Mouse (Mus musculus): ENCODE results near the gene Gm3460. TPM values are rescaled to one million over a fixed set of nuclear protein-coding genes. Genes with fewer than 3 reads are reported as not detected.
"Not testable (repeated sequence)": the region's sequence is repeated elsewhere in the genome, so short reads cannot be mapped to it uniquely, and the experiment has no call there.

Gm3460 gene
- polyA plus RNA-seq (2014; fragmentation: Nextera tagmentation; extraction: Ambion mirVana), result not detected in 2 replicates

DNA sequence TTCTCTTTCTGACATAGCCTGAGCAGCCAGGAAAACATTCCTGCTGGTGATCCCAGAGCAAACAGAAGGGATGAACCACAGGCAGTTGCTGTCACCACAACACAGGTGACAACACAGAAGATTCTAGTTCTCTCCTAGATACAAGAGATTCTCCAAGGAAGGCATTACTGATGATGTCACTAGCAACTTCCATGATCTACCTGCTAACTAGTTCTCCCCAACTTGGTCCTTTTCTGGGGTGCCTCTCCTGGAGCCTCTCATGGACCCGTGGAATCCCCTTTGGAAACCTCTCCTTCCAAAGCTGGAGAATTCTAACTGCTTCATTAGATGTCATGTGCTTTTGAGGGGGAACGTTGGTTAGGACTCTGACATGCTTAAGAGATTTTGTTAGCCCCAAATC is at the start of gene Gm3460:
Gene Gm3460, minus strand, starts transcription at position 101 of the 400 bp plus-strand sequence.
- H3K27me3 ChIP-seq (ENCODE audit: control insufficient read depth, insufficient read depth, low read length); H3K27ac ChIP-seq (ENCODE audit: low read depth, low read length); H3K9ac ChIP-seq (ENCODE audit: low read length); DNase-seq (ENCODE audit: low spot score); ATAC-seq (replicated peaks; ENCODE audit: low FRiP score); H3K36me3 ChIP-seq (ENCODE audit: control insufficient read depth, insufficient read depth, low read length); H3K9me3 ChIP-seq (ENCODE audit: control insufficient read depth, low read length); H3K4me3 ChIP-seq (ENCODE audit: low read depth, low read length); H3K4me1 ChIP-seq (replicated peaks; ENCODE audit: control insufficient read depth, insufficient read depth, low read length); H3K4me2 ChIP-seq (ENCODE audit: low read depth, low read length, severe bottlenecking): not testable (repeated sequence)
- 75% methylated on average over 1 of the region's 2 CpGs for WGBS

DNA sequence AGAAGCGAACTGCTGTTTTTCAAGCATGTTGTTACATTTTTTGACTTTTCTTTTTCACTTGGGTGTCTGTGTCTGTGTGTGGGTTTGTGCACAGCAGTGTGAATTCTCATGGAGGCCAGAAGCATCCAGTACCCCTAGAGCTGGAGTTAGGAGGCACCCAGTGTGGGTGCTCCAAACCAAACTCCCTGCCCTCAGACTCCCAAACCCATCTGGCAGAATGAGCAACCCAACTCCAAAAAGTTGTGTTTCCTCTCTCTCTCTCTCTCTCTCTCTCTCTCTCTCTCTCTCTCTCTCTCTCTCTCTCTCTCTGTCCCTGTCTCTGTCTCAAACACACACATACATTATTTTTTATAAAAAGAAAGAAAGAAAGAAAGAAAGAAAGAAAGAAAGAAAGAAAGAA is 15.8 kb downstream of the Gm3460 start:
- H3K27ac ChIP-seq (ENCODE audit: low read depth, low read length); H3K4me2 ChIP-seq (ENCODE audit: low read depth, low read length, severe bottlenecking); ATAC-seq (replicated peaks; ENCODE audit: low FRiP score); DNase-seq (ENCODE audit: low spot score); H3K36me3 ChIP-seq (ENCODE audit: control insufficient read depth, insufficient read depth, low read length); H3K9me3 ChIP-seq (ENCODE audit: control insufficient read depth, low read length); H3K9ac ChIP-seq (ENCODE audit: low read length); H3K4me1 ChIP-seq (replicated peaks; ENCODE audit: control insufficient read depth, insufficient read depth, low read length); H3K27me3 ChIP-seq (ENCODE audit: control insufficient read depth, insufficient read depth, low read length); H3K4me3 ChIP-seq (ENCODE audit: low read depth, low read length): not testable (repeated sequence)
- WGBS, result no CpG with 5 or more reads among the region's 1 CpGs

DNA sequence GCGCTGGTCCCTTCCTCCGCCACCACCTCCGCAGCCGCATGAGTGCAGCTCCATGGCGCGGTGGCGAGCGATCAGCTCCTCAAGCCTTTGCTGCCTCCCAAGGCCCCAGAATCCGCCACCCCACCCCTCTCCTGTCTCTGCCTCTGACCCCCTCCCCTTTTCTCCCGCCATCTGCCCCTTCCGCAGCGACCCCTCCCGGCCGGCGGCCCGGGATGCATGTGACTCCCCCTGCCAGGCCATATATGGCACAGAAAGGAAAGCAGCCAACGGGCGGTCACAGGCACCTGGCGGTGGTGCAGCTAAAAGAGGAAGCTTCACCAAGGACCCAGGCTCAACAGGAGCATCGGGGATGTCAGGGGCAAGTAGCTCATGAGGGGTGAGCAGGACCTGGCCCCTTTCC is 17.2 kb downstream of the Gm3460 start:
- not testable (repeated sequence) for H3K9me3 ChIP-seq (ENCODE audit: control insufficient read depth, low read length); H3K27me3 ChIP-seq (ENCODE audit: control insufficient read depth, insufficient read depth, low read length); H3K36me3 ChIP-seq (ENCODE audit: control insufficient read depth, insufficient read depth, low read length); ATAC-seq (replicated peaks; ENCODE audit: low FRiP score); H3K9ac ChIP-seq (ENCODE audit: low read length); H3K27ac ChIP-seq (ENCODE audit: low read depth, low read length); H3K4me1 ChIP-seq (replicated peaks; ENCODE audit: control insufficient read depth, insufficient read depth, low read length)
- peak; percentile 78 for DNase-seq (ENCODE audit: low spot score)
- Histone ChIP-seq H3K4me2 (ENCODE audit: low read depth, low read length, severe bottlenecking) (peak overlapping the region; percentile 52), H3K4me3 (ENCODE audit: low read depth, low read length) (peak overlapping the region; percentile 31)
- 2% methylated on average over 11 of the region's 20 CpGs for WGBS

GRCm38 (mm10) chr14:6604551-6604950 is 17.7 kb downstream of the Gm3460 start:
- H3K4me2 ChIP-seq (ENCODE audit: low read depth, low read length, severe bottlenecking), result peak overlapping the region; percentile 52
- not testable (repeated sequence) for H3K27ac ChIP-seq (ENCODE audit: low read depth, low read length); H3K9ac ChIP-seq (ENCODE audit: low read length); H3K36me3 ChIP-seq (ENCODE audit: control insufficient read depth, insufficient read depth, low read length); H3K4me1 ChIP-seq (replicated peaks; ENCODE audit: control insufficient read depth, insufficient read depth, low read length); ATAC-seq (replicated peaks; ENCODE audit: low FRiP score); H3K9me3 ChIP-seq (ENCODE audit: control insufficient read depth, low read length); H3K27me3 ChIP-seq (ENCODE audit: control insufficient read depth, insufficient read depth, low read length)
- WGBS, result 7% methylated on average over 20 of the region's 20 CpGs
- H3K4me3 ChIP-seq (ENCODE audit: low read depth, low read length), result peak overlapping the region; percentile 31
- DNase-seq (ENCODE audit: low spot score), result peak; percentile 55

DNA sequence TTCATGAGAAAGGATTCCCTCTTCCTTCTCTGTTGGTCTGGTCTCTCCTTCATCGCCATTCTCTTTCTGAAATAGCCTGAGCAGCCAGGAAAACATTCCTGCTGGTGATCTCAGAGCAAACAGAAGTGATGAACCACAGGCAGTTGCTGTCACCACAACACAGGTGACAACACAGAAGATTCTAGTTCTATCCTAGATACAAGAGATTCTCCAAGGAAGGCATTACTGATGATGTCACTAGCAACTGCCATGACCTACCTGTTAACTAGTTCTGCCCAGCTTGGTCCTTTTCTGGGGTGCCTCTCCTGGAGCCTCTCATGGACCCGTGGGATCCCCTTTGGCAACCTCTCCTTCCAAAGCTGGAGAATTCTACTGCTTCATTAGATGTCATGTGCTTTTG is 31.7 kb downstream of the Gm3460 start, which contains the start of gene Gm3629:
Gene Gm3629, minus strand, starts transcription at position 101 of the 400 bp plus-strand sequence.
- not testable (repeated sequence) for H3K9me3 ChIP-seq (ENCODE audit: control insufficient read depth, low read length); ATAC-seq (replicated peaks; ENCODE audit: low FRiP score); H3K36me3 ChIP-seq (ENCODE audit: control insufficient read depth, insufficient read depth, low read length); H3K4me3 ChIP-seq (ENCODE audit: low read depth, low read length); DNase-seq (ENCODE audit: low spot score); H3K9ac ChIP-seq (ENCODE audit: low read length); H3K4me2 ChIP-seq (ENCODE audit: low read depth, low read length, severe bottlenecking); H3K27ac ChIP-seq (ENCODE audit: low read depth, low read length); H3K4me1 ChIP-seq (replicated peaks; ENCODE audit: control insufficient read depth, insufficient read depth, low read length); H3K27me3 ChIP-seq (ENCODE audit: control insufficient read depth, insufficient read depth, low read length)
- 45% methylated on average over 1 of the region's 2 CpGs for WGBS

Other genes with a start within 250 kb of the Gm3460 start
- gene Gm16440, start 232.1 kb downstream of the Gm3460 start, polyA plus RNA-seq (2014; fragmentation: Nextera tagmentation; extraction: Ambion mirVana), result not detected in 2 replicates
- gene Gm3591, start 209.9 kb downstream of the Gm3460 start, polyA plus RNA-seq (2014; fragmentation: Nextera tagmentation; extraction: Ambion mirVana), result 1.3 and 2.5 TPM in 2 replicates
- gene Gm3594, start 177.8 kb downstream of the Gm3460 start, polyA plus RNA-seq (2014; fragmentation: Nextera tagmentation; extraction: Ambion mirVana), result not detected in 2 replicates
- not detected in 2 replicates for gene Gm8356, start 85.1 kb downstream of the Gm3460 start, polyA plus RNA-seq (2014; fragmentation: Nextera tagmentation; extraction: Ambion mirVana)
- gene Gm3629, start 31.8 kb downstream of the Gm3460 start, polyA plus RNA-seq (2014; fragmentation: Nextera tagmentation; extraction: Ambion mirVana), result 0.56 TPM in 1 of 2 replicates, not detected in the other
- gene Gm10251, start 61.8 kb upstream of the Gm3460 start, polyA plus RNA-seq (2014; fragmentation: Nextera tagmentation; extraction: Ambion mirVana), result not detected in 2 replicates
- gene Gm8050, start 97.8 kb upstream of the Gm3460 start, polyA plus RNA-seq (2014; fragmentation: Nextera tagmentation; extraction: Ambion mirVana), result not detected in 2 replicates
- 7.0 and 7.2 TPM in 2 replicates for gene Gm3636, start 119.9 kb upstream of the Gm3460 start, polyA plus RNA-seq (2014; fragmentation: Nextera tagmentation; extraction: Ambion mirVana)
- gene Gm8362, start 152.0 kb upstream of the Gm3460 start, polyA plus RNA-seq (2014; fragmentation: Nextera tagmentation; extraction: Ambion mirVana), result not detected in 2 replicates
- gene Gm3642, start 217.9 kb upstream of the Gm3460 start, polyA plus RNA-seq (2014; fragmentation: Nextera tagmentation; extraction: Ambion mirVana), result not detected in 2 replicates